Mouse (Mus musculus) lung, postnatal 0 days (tissue): ENCODE results near the gene Card11. TPM values are rescaled to one million over a fixed set of nuclear protein-coding genes. Genes with fewer than 3 reads are reported as not detected.

Source experiments
- ATAC-seq: fragments of 200-750 bp; cut with Nextera tagmentation; 2 replicates; pipeline ENCODE4 v1.8.0; 2017; ENCODE audit warnings: moderate library complexity
- DNase-seq: peaks from one replicate; pipeline ENCODE4 v3.0.0-alpha.2; 2016; ENCODE audit warnings: low spot score
- H3K27ac ChIP-seq: fragments of 300-500 bp; sonication (generic); 2 replicates; pipeline ENCODE4 v1.5.1; 2014; ENCODE audit warnings: antibody characterized with exemption, mild to moderate bottlenecking, low read length, mixed read lengths
- H3K27me3 ChIP-seq: fragments of 300-500 bp; sonication (generic); replicated peaks from 2 replicates; pipeline ENCODE4 v1.6.1; 2014; ENCODE audit warnings: low read length, mixed read lengths; ENCODE audit not compliant: insufficient read depth
- H3K36me3 ChIP-seq: fragments of 300-500 bp; sonication (generic); 2 replicates; pipeline ENCODE4 v1.6.1; 2014; ENCODE audit warnings: low read length, mixed read lengths; ENCODE audit not compliant: insufficient read depth
- H3K4me1 ChIP-seq: fragments of 300-500 bp; sonication (generic); 2 replicates; pipeline ENCODE4 v1.6.1; 2014; ENCODE audit warnings: antibody characterized with exemption, low read depth, low read length, mixed read lengths; ENCODE audit not compliant: insufficient read depth
- H3K4me2 ChIP-seq: fragments of 300-500 bp; sonication (generic); replicated peaks from 2 replicates; pipeline ENCODE4 v1.6.1; 2014; ENCODE audit warnings: low read depth, mild to moderate bottlenecking, low read length, moderate library complexity, mixed read lengths
- H3K4me3 ChIP-seq: fragments of 300-500 bp; sonication (generic); 2 replicates; pipeline ENCODE4 v1.5.1; 2014; ENCODE audit warnings: low read depth, low read length
- H3K9ac ChIP-seq: fragments of 300-500 bp; sonication (generic); replicated peaks from 2 replicates; pipeline ENCODE4 v1.6.1; 2014; ENCODE audit warnings: low read depth, mild to moderate bottlenecking
- H3K9me3 ChIP-seq: fragments of 300-500 bp; sonication (generic); 2 replicates; pipeline ENCODE4 v1.6.1; 2016; ENCODE audit warnings: low read length, mixed read lengths
- CTCF ChIP-seq: IDR thresholded peaks from 2 replicates; pipeline ENCODE4 v1.5.1; 2016; ENCODE audit warnings: antibody characterized with exemption, mild to moderate bottlenecking
- EP300 ChIP-seq: IDR thresholded peaks from 2 replicates; pipeline ENCODE4 v1.6.1; 2016; ENCODE audit warnings: antibody characterized with exemption, mild to moderate bottlenecking, control low read depth
- WGBS: fragments of 180-500 bp; shearing (Covaris S2); extraction: QIAGEN DNeasy Blood & Tissue Kit; methylation state at CpG from one replicate; pipeline ENCODE4 v1.1.7; 2014; 5-methylcytosine and 5-hydroxymethylcytosine counted together
- polyA plus RNA-seq: library from polyadenylated mRNA; unstranded; fragments of >200 nt; fragmentation: Nextera tagmentation; extraction: Ambion mirVana; gene quantifications from 2 replicates; pipeline ENCODE4 v1.2.1, GENCODE M21; 2015

The Card11 gene
- polyA plus RNA-seq, 1 experiment from 2014 or later: 2.1 TPM

- Histone ChIP-seq H3K4me1 (no peaks in the 10 kb centered on the region), H3K27ac (no peak overlapping the region), H3K27me3 (no peaks in the 10 kb centered on the region), H3K9me3 (no peaks in the 10 kb centered on the region), H3K36me3 (no peaks in the 10 kb centered on the region), H3K4me3 (no peak overlapping the region), H3K4me2 (no peak overlapping the region), H3K9ac (no peak overlapping the region)
- no peak for DNase-seq
- 53% methylated on average over 5 of the region's 5 CpGs for WGBS
- no peak for TF ChIP-seq CTCF
- TF ChIP-seq EP300: no peak
- ATAC-seq: no peak
These were observed 146.7 kb downstream of the Card11 start for GRCm38 (mm10) chr5:140853723-140854122.

- H3K27ac ChIP-seq: no peak overlapping the region
- no peak overlapping the region for H3K9ac ChIP-seq
- TF ChIP-seq CTCF (no peak), EP300 (no peak)
- ATAC-seq (no peak), DNase-seq (no peak)
- no peaks in the 10 kb centered on the region for H3K9me3 ChIP-seq
- H3K36me3 ChIP-seq: no peaks in the 10 kb centered on the region
- no peak overlapping the region for H3K4me2 ChIP-seq
- H3K4me1 ChIP-seq: no peaks in the 10 kb centered on the region
- H3K27me3 ChIP-seq: no peaks in the 10 kb centered on the region
- no peak overlapping the region for H3K4me3 ChIP-seq
- WGBS: 38% methylated on average over 12 of the region's 12 CpGs
These were observed 147.9 kb downstream of the Card11 start for GRCm38 (mm10) chr5:140852435-140852996.

- Histone ChIP-seq H3K36me3 (no peaks in the 10 kb centered on the region), H3K27me3 (no peaks in the 10 kb centered on the region), H3K4me2 (no peak overlapping the region), H3K9ac (no peak overlapping the region), H3K4me3 (no peak overlapping the region), H3K27ac (no peak overlapping the region), H3K4me1 (no peaks in the 10 kb centered on the region), H3K9me3 (no peaks in the 10 kb centered on the region)
- peak; percentile 71 for DNase-seq
- no peak for TF ChIP-seq EP300
- TF ChIP-seq CTCF: peak; percentile 89
- ATAC-seq: no peak
- 10% methylated on average over 5 of the region's 5 CpGs for WGBS
These were observed 153.1 kb downstream of the Card11 start for GRCm38 (mm10) chr5:140847300-140847729.

- WGBS: 73% methylated on average over 4 of the region's 4 CpGs
- DNase-seq (no peak), ATAC-seq (no peak)
- H3K27ac ChIP-seq: no peak overlapping the region
- no peaks in the 10 kb centered on the region for H3K36me3 ChIP-seq
- no peaks in the 10 kb centered on the region for H3K9me3 ChIP-seq
- no peak overlapping the region for H3K9ac ChIP-seq
- no peaks in the 10 kb centered on the region for H3K4me1 ChIP-seq
- H3K27me3 ChIP-seq: no peaks in the 10 kb centered on the region
- no peak overlapping the region for H3K4me2 ChIP-seq
- no peak overlapping the region for H3K4me3 ChIP-seq
- TF ChIP-seq EP300 (no peak), CTCF (no peak)
These were observed 158.4 kb downstream of the Card11 start for GRCm38 (mm10) chr5:140841942-140842341.

GRCm38 (mm10) chr5:140831064-140831431, 169.3 kb downstream of the Card11 start:
- no peak for ATAC-seq
- DNase-seq: no peak
- Histone ChIP-seq H3K9me3 (no peaks in the 10 kb centered on the region), H3K27ac (no peak overlapping the region), H3K4me3 (no peak overlapping the region), H3K9ac (no peak overlapping the region), H3K27me3 (no peaks in the 10 kb centered on the region), H3K36me3 (no peaks in the 10 kb centered on the region), H3K4me1 (peaks cover 18% of the 10 kb centered on the region; the same call in 1 of the 2 replicates), H3K4me2 (peak overlapping the region; percentile 29; the same call in 1 of the 2 replicates)
- TF ChIP-seq EP300 (no peak), CTCF (no peak)
- 77% methylated on average over 8 of the region's 8 CpGs for WGBS

- DNase-seq (peak; percentile 100), ATAC-seq (peak; percentile 98)
- Histone ChIP-seq H3K27me3 (no peaks in the 10 kb centered on the region), H3K4me2 (peak within 1 kb of the TSS; percentile 92), H3K9ac (peak within 1 kb of the TSS; percentile 78), H3K9me3 (no peaks in the 10 kb centered on the region), H3K4me3 (peak within 1 kb of the TSS; percentile 78), H3K36me3 (no peaks in the 10 kb centered on the region), H3K4me1 (peaks cover 18% of the 10 kb centered on the region; the same call in 1 of the 2 replicates), H3K27ac (peak within 1 kb of the TSS; percentile 88)
- under 1% methylated on average over 41 of the region's 49 CpGs for WGBS
- TF ChIP-seq EP300 (no peak), CTCF (no peak)
These were observed 169.9 kb downstream of the Card11 start, which contains the start of gene Gna12 for GRCm38 (mm10) chr5:140830314-140831063. TSS of gene Gna12 (minus strand) at chr5:140830431.
